ENCODE assay signal across 8 mouse cellular contexts in the genomic region with DNA sequence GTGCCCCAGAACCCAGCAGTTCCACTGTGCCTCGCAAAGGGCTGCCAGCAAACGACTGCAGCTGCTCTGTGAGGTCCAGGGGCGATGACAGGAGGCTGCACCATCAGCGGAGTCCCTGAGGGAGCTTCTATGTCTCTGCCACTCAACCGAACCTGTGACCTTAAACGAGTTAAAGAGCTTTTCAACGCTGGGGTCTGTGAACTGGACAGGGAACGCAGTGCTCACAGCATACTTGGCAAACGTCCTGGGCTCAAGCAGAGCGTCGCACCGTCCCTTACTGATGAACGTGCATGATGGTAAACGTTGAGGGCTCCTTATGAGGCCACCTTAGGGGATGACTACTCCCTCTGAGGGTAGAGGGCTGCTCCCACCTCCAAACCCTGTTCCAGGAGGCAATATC. TPM values are rescaled to one million over a fixed set of nuclear protein-coding genes. Genes with fewer than 3 reads are reported as not detected.
DNase-seq lines count a peak whose midpoint lies in the region; ATAC-seq and TF ChIP-seq lines count a peak whose summit lies in the region.

No protein-coding gene starts in this region.

- peak overlapping the region; percentile 73 for H3K4me2 ChIP-seq in lung, embryonic 16.5 days (ENCODE audit: low read depth, low read length)
- H3K4me2 ChIP-seq in limb, embryonic 11.5 days (ENCODE audit: low read depth, severe bottlenecking), result peak overlapping the region; percentile 86

- H3K27ac ChIP-seq in lung, embryonic 16.5 days (ENCODE audit: low read length), result peak overlapping the region; percentile 45; the same call in 1 of the 2 replicates
- H3K27ac ChIP-seq in limb, embryonic 11.5 days (replicated peaks; ENCODE audit: low read depth, low read length), result 0 out of 2 replicates have a peak overlapping the region, but pooled peaks have one; percentile 4
- no peak overlapping the region for H3K27ac ChIP-seq in olfactory bulb, adult 2 months (ENCODE audit: insufficient read depth, low read depth, low read length)

- WGBS in lung, embryonic 16.5 days, result 3% methylated on average over 14 of the region's 14 CpGs
- 4% methylated on average over 14 of the region's 14 CpGs for WGBS in limb, embryonic 11.5 days
- WGBS in olfactory bulb, adult 2 months, result 3% methylated on average over 14 of the region's 14 CpGs

- ATAC-seq in lung, embryonic 16.5 days (ENCODE audit: low read depth), result no peak
- ATAC-seq in erythroid progenitor cell, adult 5-6 weeks (replicated peaks; ENCODE audit: low FRiP score, poor library complexity, severe bottlenecking), result peak; percentile 36
- peak; percentile 10; the same call in 1 of the 2 replicates for ATAC-seq in limb, embryonic 11.5 days (ENCODE audit: insufficient number of reproducible peaks, low FRiP score, low TSS enrichment, low read depth)

- H3K4me1 ChIP-seq in lung, embryonic 16.5 days (replicated peaks; ENCODE audit: control insufficient read depth, insufficient read depth, low read length), result peaks cover 24% of the 10 kb centered on the region
- H3K4me1 ChIP-seq in limb, embryonic 11.5 days (ENCODE audit: control insufficient read depth, insufficient read depth, low read length), result peaks cover 23% of the 10 kb centered on the region
- peaks cover 8% of the 10 kb centered on the region for H3K4me1 ChIP-seq in olfactory bulb, adult 2 months (ENCODE audit: control insufficient read depth, insufficient read depth, low read length)

- peaks cover 1% of the 10 kb centered on the region; the same call in 1 of the 2 replicates for H3K36me3 ChIP-seq in lung, embryonic 16.5 days (ENCODE audit: control insufficient read depth, insufficient read depth, low read length)
- no peaks in the 10 kb centered on the region for H3K36me3 ChIP-seq in limb, embryonic 11.5 days (ENCODE audit: control insufficient read depth, insufficient read depth, low read length)

- peak overlapping the region; percentile 87 for H3K9ac ChIP-seq in lung, embryonic 16.5 days (ENCODE audit: low read length)
- peak overlapping the region; percentile 73; the same call in 1 of the 2 replicates for H3K9ac ChIP-seq in limb, embryonic 11.5 days (ENCODE audit: low read length)

- H3K4me3 ChIP-seq in lung, embryonic 16.5 days (ENCODE audit: low read length), result peak overlapping the region; percentile 78
- H3K4me3 ChIP-seq in limb, embryonic 11.5 days (ENCODE audit: low read depth, low read length), result peak overlapping the region; percentile 62
- H3K4me3 ChIP-seq in olfactory bulb, adult 2 months (ENCODE audit: insufficient read depth, low read depth, low read length), result peak overlapping the region; percentile 89

- no peak for DNase-seq in lung, postnatal 10 days
- no peak for DNase-seq in limb, embryonic 11.5 days (ENCODE audit: low spot score)
- no peak for DNase-seq in adrenal gland, postnatal 14 days
- no peak for DNase-seq in thymus, postnatal 25 days
- no peak for DNase-seq in right cerebral cortex, postnatal 10 days (ENCODE audit: low spot score in 2 of 2)

- TF ChIP-seq CTCF in olfactory bulb, adult 2 months (IDR thresholded peaks at IDR 0.05; ENCODE audit: insufficient read depth, low read depth, low read length), result no peak

- H3K27me3 ChIP-seq in lung, embryonic 16.5 days (ENCODE audit: control insufficient read depth, insufficient read depth, low read depth, low read length), result no peaks in the 10 kb centered on the region; the same call in 1 of the 2 replicates
- H3K27me3 ChIP-seq in limb, embryonic 11.5 days (ENCODE audit: control insufficient read depth, insufficient read depth, low read length), result no peaks in the 10 kb centered on the region

- no peaks in the 10 kb centered on the region for H3K9me3 ChIP-seq in lung, embryonic 16.5 days (ENCODE audit: control insufficient read depth, low read length)
- H3K9me3 ChIP-seq in limb, embryonic 11.5 days (ENCODE audit: control insufficient read depth, low read length), result no peaks in the 10 kb centered on the region

- no peak for TF ChIP-seq POLR2A in olfactory bulb, adult 2 months (IDR thresholded peaks at IDR 0.05; ENCODE audit: insufficient read depth, low read depth, low read length)

RNA-seq across cellular contexts. Expression of gene Cdc25b, which starts 0.4 kb away (rescaled TPM):
- 61.0 TPM in 2 replicates for polyA plus RNA-seq in lung, embryonic 16.5 days (2015; fragmentation: Nextera tagmentation; extraction: Ambion mirVana)
- total RNA-seq in erythroid progenitor cell, adult 5-6 weeks (2015; ENCODE audit: low replicate concordance), result 345 and 367 TPM in 2 replicates
- total RNA-seq in erythroid progenitor cell, adult 5-6 weeks (2017; ENCODE audit: low replicate concordance), result 664 and 783 TPM in 2 replicates
- 48.7 and 49.6 TPM in 2 replicates for polyA plus RNA-seq in limb, embryonic 11.5 days (2014; fragmentation: Nextera tagmentation; extraction: Ambion mirVana)
- polyA plus RNA-seq in olfactory bulb, adult 2 months (2012; ENCODE audit: insufficient read depth, insufficient read length, low replicate concordance, missing spikeins), result not detected in 2 replicates
- total RNA-seq in adrenal gland, postnatal 14 days (2021), result 16.1 and 17.8 TPM in 2 replicates

RNA-seq across cellular contexts. Expression of gene Spef1, which starts 0.7 kb away (rescaled TPM):
- 6.5 and 8.8 TPM in 2 replicates for polyA plus RNA-seq in lung, embryonic 16.5 days (2015; fragmentation: Nextera tagmentation; extraction: Ambion mirVana)
- total RNA-seq in erythroid progenitor cell, adult 5-6 weeks (2015; ENCODE audit: low replicate concordance), result 4.6 and 4.7 TPM in 2 replicates
- 4.1 and 6.4 TPM in 2 replicates for total RNA-seq in erythroid progenitor cell, adult 5-6 weeks (2017; ENCODE audit: low replicate concordance)
- 3.7 and 5.2 TPM in 2 replicates for polyA plus RNA-seq in limb, embryonic 11.5 days (2014; fragmentation: Nextera tagmentation; extraction: Ambion mirVana)
- polyA plus RNA-seq in olfactory bulb, adult 2 months (2012; ENCODE audit: insufficient read depth, insufficient read length, low replicate concordance, missing spikeins), result not detected in 2 replicates
- 7.0 and 7.5 TPM in 2 replicates for total RNA-seq in adrenal gland, postnatal 14 days (2021)

RNA-seq across cellular contexts. Expression of gene Cenpb, which starts 6.5 kb away (rescaled TPM):
- 8.4 and 9.5 TPM in 2 replicates for polyA plus RNA-seq in lung, embryonic 16.5 days (2015; fragmentation: Nextera tagmentation; extraction: Ambion mirVana)
- total RNA-seq in erythroid progenitor cell, adult 5-6 weeks (2015; ENCODE audit: low replicate concordance), result 8.3 and 8.8 TPM in 2 replicates
- 12.5 and 15.1 TPM in 2 replicates for total RNA-seq in erythroid progenitor cell, adult 5-6 weeks (2017; ENCODE audit: low replicate concordance)
- polyA plus RNA-seq in limb, embryonic 11.5 days (2014; fragmentation: Nextera tagmentation; extraction: Ambion mirVana), result 6.8 and 8.5 TPM in 2 replicates
- polyA plus RNA-seq in olfactory bulb, adult 2 months (2012; ENCODE audit: insufficient read depth, insufficient read length, low replicate concordance, missing spikeins), result not detected in 2 replicates
- total RNA-seq in adrenal gland, postnatal 14 days (2021), result 65.6 and 70.4 TPM in 2 replicates

RNA-seq across cellular contexts. Expression of gene Ap5s1, which starts 20.5 kb away (rescaled TPM):
- 29.0 and 29.7 TPM in 2 replicates for polyA plus RNA-seq in lung, embryonic 16.5 days (2015; fragmentation: Nextera tagmentation; extraction: Ambion mirVana)
- total RNA-seq in erythroid progenitor cell, adult 5-6 weeks (2015; ENCODE audit: low replicate concordance), result 10.8 and 11.3 TPM in 2 replicates
- total RNA-seq in erythroid progenitor cell, adult 5-6 weeks (2017; ENCODE audit: low replicate concordance), result 10.9 and 11.4 TPM in 2 replicates
- polyA plus RNA-seq in limb, embryonic 11.5 days (2014; fragmentation: Nextera tagmentation; extraction: Ambion mirVana), result 25.3 and 27.3 TPM in 2 replicates
- not detected in 2 replicates for polyA plus RNA-seq in olfactory bulb, adult 2 months (2012; ENCODE audit: insufficient read depth, insufficient read length, low replicate concordance, missing spikeins)
- 17.3 and 17.7 TPM in 2 replicates for total RNA-seq in adrenal gland, postnatal 14 days (2021)

RNA-seq across cellular contexts. Expression of gene 1700037H04Rik, which starts 26.5 kb away (rescaled TPM):
- 57.9 and 63.5 TPM in 2 replicates for polyA plus RNA-seq in lung, embryonic 16.5 days (2015; fragmentation: Nextera tagmentation; extraction: Ambion mirVana)
- total RNA-seq in erythroid progenitor cell, adult 5-6 weeks (2015; ENCODE audit: low replicate concordance), result 124 and 160 TPM in 2 replicates
- 58.5 and 68.4 TPM in 2 replicates for total RNA-seq in erythroid progenitor cell, adult 5-6 weeks (2017; ENCODE audit: low replicate concordance)
- polyA plus RNA-seq in limb, embryonic 11.5 days (2014; fragmentation: Nextera tagmentation; extraction: Ambion mirVana), result 78.0 and 78.9 TPM in 2 replicates
- not detected in 2 replicates for polyA plus RNA-seq in olfactory bulb, adult 2 months (2012; ENCODE audit: insufficient read depth, insufficient read length, low replicate concordance, missing spikeins)
- total RNA-seq in adrenal gland, postnatal 14 days (2021), result 69.4 and 79.8 TPM in 2 replicates
